Mouse (Mus musculus): Measurements from ENCODE around the gene Efna3. TPM values are rescaled to one million over a fixed set of nuclear protein-coding genes. Genes with fewer than 3 reads are reported as not detected.

The Efna3 gene
- polyA plus RNA-seq, 1 experiment = 3.7 TPM

DNA sequence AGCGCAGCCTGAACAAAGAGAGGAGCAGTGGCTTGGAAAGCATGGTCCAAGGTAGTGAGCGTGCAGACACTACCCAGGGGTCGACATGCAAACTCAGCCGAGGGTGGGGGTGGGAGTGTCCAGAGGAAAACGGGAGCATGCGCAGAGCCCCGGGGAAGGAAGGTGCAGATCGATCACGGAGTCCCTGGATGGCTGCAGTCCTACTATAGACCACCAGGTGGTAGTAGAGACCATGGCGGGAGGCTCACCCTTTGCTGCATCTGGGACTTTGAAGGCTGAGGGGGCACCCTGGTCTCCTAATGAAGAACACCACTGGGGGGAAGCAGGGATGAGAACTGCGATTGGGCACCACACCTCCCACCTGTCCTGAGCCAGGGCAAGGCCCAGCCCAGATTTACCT lies 17.7 kb upstream of the Efna3 start:
- Histone ChIP-seq H3K4me1 (replicated peaks; ENCODE audit: control insufficient read depth, insufficient read depth, low read length) (peaks cover 9% of the 10 kb centered on the region), H3K36me3 (ENCODE audit: control insufficient read depth, insufficient read depth, low read length) (no peaks in the 10 kb centered on the region), H3K4me3 (ENCODE audit: control insufficient read depth, insufficient read depth, low read length) (no peak overlapping the region), H3K27me3 (ENCODE audit: control insufficient read depth, insufficient read depth, low read length) (no peaks in the 10 kb centered on the region), H3K27ac (ENCODE audit: control insufficient read depth, insufficient read depth, low read length) (no peak overlapping the region)
- DNase-seq = peak; percentile 78
- WGBS = 14% methylated on average over 11 of the region's 11 CpGs
- TF ChIP-seq POLR2A (IDR thresholded peaks at IDR 0.05; ENCODE audit: control insufficient read depth, extremely low read depth, insufficient read depth, low read length, poor library complexity) (no peak), CTCF (IDR thresholded peaks at IDR 0.05; ENCODE audit: borderline replicate concordance, control insufficient read depth, extremely low read depth, insufficient read depth, low read length, poor library complexity) (peak; percentile 87; the same call in 1 of the 2 replicates)

DNA sequence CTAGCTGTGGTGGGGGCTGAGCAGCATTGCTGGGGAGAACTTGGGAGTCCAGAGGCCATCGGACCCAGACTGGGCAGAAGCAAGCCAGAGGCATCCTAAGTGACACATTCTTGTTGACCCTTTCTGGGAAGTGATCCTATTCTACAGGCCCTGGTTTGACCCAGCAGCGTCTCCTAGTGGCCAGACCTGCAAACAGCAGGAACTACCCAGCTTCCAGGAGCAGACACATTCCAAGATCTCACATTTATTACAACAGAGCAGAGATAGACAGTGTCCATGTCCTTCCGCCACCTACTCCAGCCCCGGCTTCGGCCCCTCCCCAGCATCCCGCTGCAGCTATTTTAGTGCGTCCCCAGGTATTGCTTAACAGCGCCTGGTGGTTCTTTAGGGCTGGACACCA lies 16.7 kb upstream of the Efna3 start:
- TF ChIP-seq CTCF (IDR thresholded peaks at IDR 0.05; ENCODE audit: borderline replicate concordance, control insufficient read depth, extremely low read depth, insufficient read depth, low read length, poor library complexity) (peak; percentile 75; the same call in 1 of the 2 replicates), POLR2A (IDR thresholded peaks at IDR 0.05; ENCODE audit: control insufficient read depth, extremely low read depth, insufficient read depth, low read length, poor library complexity) (no peak)
- Histone ChIP-seq H3K4me1 (replicated peaks; ENCODE audit: control insufficient read depth, insufficient read depth, low read length) (peaks cover 9% of the 10 kb centered on the region), H3K4me3 (ENCODE audit: control insufficient read depth, insufficient read depth, low read length) (no peak overlapping the region), H3K27ac (ENCODE audit: control insufficient read depth, insufficient read depth, low read length) (no peak overlapping the region), H3K27me3 (ENCODE audit: control insufficient read depth, insufficient read depth, low read length) (no peaks in the 10 kb centered on the region), H3K36me3 (ENCODE audit: control insufficient read depth, insufficient read depth, low read length) (no peaks in the 10 kb centered on the region)
- peak; percentile 69 for DNase-seq
- WGBS = 61% methylated on average over 8 of the region's 8 CpGs

DNA sequence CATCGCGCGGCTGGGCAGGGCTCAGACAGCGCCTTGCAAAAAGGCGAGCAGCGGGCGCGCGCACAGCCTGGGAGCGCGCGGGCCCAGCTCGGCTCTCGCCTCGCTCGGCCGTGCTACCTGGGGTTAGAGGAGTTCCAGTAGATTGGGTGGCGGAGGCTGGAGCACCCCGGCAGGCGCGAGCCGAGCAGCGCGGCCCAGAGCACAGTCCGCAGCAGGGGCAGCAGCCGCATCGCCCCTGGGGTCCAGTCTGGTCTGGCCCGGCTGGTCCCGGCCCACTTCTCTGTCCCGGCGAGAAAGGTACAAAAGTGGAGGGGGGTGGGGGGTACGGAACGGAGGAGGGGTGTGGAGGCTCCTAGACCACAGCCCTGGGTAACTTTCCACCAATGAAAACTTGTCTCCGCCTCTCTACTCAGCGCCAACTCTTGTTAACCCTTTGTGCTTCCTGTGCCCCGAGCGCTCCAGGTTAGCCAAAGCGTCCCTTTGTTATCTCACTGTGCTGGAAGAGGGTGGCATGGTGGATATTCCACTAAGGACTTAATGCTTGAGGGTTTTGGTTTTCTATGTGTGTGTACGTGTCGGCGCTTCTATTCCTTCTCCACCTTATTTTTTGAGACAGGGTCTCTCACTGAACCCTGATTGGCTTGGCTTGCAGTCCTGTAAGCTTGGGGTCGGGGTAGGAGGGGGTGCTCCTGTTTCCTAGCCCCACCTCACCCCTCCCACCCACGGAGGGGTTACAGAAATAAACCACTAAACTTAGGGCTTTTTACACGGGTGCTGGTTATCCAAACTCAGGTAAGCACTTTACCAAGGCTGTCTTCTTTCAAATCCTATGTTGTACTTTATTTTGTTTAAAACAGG lies 15.2 kb upstream of the Efna3 start, which contains the start of gene Efna4:
TSS of gene Efna4 (minus strand) at position 308 of the 858 bp plus-strand sequence.
- DNase-seq = peak; percentile 65
- WGBS = 2% methylated on average over 44 of the region's 44 CpGs
- H3K36me3 ChIP-seq (ENCODE audit: control insufficient read depth, insufficient read depth, low read length) = no peaks in the 10 kb centered on the region
- H3K4me3 ChIP-seq (ENCODE audit: control insufficient read depth, insufficient read depth, low read length) = peak within 1 kb of the TSS; percentile 80
- no peak for TF ChIP-seq POLR2A (IDR thresholded peaks at IDR 0.05; ENCODE audit: control insufficient read depth, extremely low read depth, insufficient read depth, low read length, poor library complexity)
- no peak for TF ChIP-seq CTCF (IDR thresholded peaks at IDR 0.05; ENCODE audit: borderline replicate concordance, control insufficient read depth, extremely low read depth, insufficient read depth, low read length, poor library complexity)
- peaks cover 9% of the 10 kb centered on the region for H3K4me1 ChIP-seq (replicated peaks; ENCODE audit: control insufficient read depth, insufficient read depth, low read length)
- H3K27ac ChIP-seq (ENCODE audit: control insufficient read depth, insufficient read depth, low read length) = no peak within 1 kb of the TSS
- no peaks in the 10 kb centered on the region for H3K27me3 ChIP-seq (ENCODE audit: control insufficient read depth, insufficient read depth, low read length)

GRCm38 (mm10) chr3:89337062-89337720 lies 14.4 kb upstream of the Efna3 start:
- 3% methylated on average over 21 of the region's 21 CpGs for WGBS
- no peak overlapping the region for H3K27ac ChIP-seq (ENCODE audit: control insufficient read depth, insufficient read depth, low read length)

DNA sequence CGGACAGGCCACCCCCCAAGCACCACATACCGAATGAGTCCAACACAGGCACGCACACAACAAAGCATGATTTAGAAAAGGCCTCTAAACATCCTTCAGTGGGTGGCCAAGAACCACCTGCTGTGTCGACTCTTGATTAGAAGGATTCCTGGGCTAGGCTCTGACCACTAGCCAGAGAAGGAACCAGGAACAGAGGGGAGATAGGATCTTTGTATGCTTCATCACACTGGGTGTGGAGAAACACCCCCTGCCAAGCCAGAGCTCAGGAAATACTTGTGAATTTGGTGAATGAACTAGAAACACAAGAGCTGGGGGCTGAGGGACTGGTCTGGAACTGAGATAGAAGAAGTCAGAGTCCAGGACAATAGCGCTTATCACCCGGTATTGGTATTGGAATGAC lies 13.8 kb upstream of the Efna3 start:
- TF ChIP-seq POLR2A (IDR thresholded peaks at IDR 0.05; ENCODE audit: control insufficient read depth, extremely low read depth, insufficient read depth, low read length, poor library complexity) (no peak), CTCF (IDR thresholded peaks at IDR 0.05; ENCODE audit: borderline replicate concordance, control insufficient read depth, extremely low read depth, insufficient read depth, low read length, poor library complexity) (no peak)
- peaks cover 9% of the 10 kb centered on the region for H3K4me1 ChIP-seq (replicated peaks; ENCODE audit: control insufficient read depth, insufficient read depth, low read length)
- H3K36me3 ChIP-seq (ENCODE audit: control insufficient read depth, insufficient read depth, low read length) = no peaks in the 10 kb centered on the region
- H3K4me3 ChIP-seq (ENCODE audit: control insufficient read depth, insufficient read depth, low read length) = no peak overlapping the region
- H3K27ac ChIP-seq (ENCODE audit: control insufficient read depth, insufficient read depth, low read length) = no peak overlapping the region
- DNase-seq = no peak
- no peaks in the 10 kb centered on the region for H3K27me3 ChIP-seq (ENCODE audit: control insufficient read depth, insufficient read depth, low read length)
- 77% methylated on average over 6 of the region's 6 CpGs for WGBS

More at GRCm38 (mm10) chr3:89337062-89337720, 14.4 kb upstream of the Efna3 start:
- DNase-seq = no peak
- TF ChIP-seq CTCF (IDR thresholded peaks at IDR 0.05; ENCODE audit: borderline replicate concordance, control insufficient read depth, extremely low read depth, insufficient read depth, low read length, poor library complexity) (0 out of 2 replicates have a peak, but pooled peaks have one; percentile 16), POLR2A (IDR thresholded peaks at IDR 0.05; ENCODE audit: control insufficient read depth, extremely low read depth, insufficient read depth, low read length, poor library complexity) (no peak)
- H3K4me1 ChIP-seq (replicated peaks; ENCODE audit: control insufficient read depth, insufficient read depth, low read length) = peaks cover 9% of the 10 kb centered on the region
- no peaks in the 10 kb centered on the region for H3K27me3 ChIP-seq (ENCODE audit: control insufficient read depth, insufficient read depth, low read length)
- H3K36me3 ChIP-seq (ENCODE audit: control insufficient read depth, insufficient read depth, low read length) = no peaks in the 10 kb centered on the region
- H3K4me3 ChIP-seq (ENCODE audit: control insufficient read depth, insufficient read depth, low read length) = peak overlapping the region; percentile 80

DNA sequence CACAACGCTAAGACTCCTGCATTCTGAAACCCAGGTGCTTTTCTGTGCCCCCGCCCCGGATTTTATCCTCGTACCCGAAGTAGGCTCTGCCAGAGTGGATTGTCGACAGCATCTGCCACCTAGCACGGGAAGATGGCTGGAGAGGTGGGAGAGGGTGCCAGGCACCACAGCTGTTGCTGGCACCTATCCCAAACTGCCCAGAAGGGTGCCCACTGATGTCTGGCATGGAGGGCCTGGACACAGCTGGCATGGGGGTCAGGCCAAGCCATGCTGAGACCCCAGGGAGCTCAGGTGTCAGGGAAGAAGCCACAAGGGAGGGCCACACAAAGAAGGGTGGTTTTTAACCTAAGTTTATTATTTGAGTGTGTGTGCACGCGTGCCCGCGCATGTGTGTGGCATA lies 10.3 kb upstream of the Efna3 start:
- peaks cover 6% of the 10 kb centered on the region; the same call in 1 of the 2 replicates for H3K4me1 ChIP-seq (replicated peaks; ENCODE audit: control insufficient read depth, insufficient read depth, low read length)

More for the DNA sequence above, 10.3 kb upstream of the Efna3 start:
- no peak overlapping the region for H3K4me3 ChIP-seq (ENCODE audit: control insufficient read depth, insufficient read depth, low read length)
- no peak overlapping the region for H3K27ac ChIP-seq (ENCODE audit: control insufficient read depth, insufficient read depth, low read length)
- WGBS = 97% methylated on average over 11 of the region's 11 CpGs
- no peaks in the 10 kb centered on the region for H3K36me3 ChIP-seq (ENCODE audit: control insufficient read depth, insufficient read depth, low read length)
- no peaks in the 10 kb centered on the region for H3K27me3 ChIP-seq (ENCODE audit: control insufficient read depth, insufficient read depth, low read length)
- no peak for TF ChIP-seq CTCF (IDR thresholded peaks at IDR 0.05; ENCODE audit: borderline replicate concordance, control insufficient read depth, extremely low read depth, insufficient read depth, low read length, poor library complexity)
- no peak for TF ChIP-seq POLR2A (IDR thresholded peaks at IDR 0.05; ENCODE audit: control insufficient read depth, extremely low read depth, insufficient read depth, low read length, poor library complexity)
- DNase-seq = no peak

Measured in thymus, adult 2 months (tissue).